Comparison of ENCODE assay signal across 8 mouse cellular contexts in genomic region chr12:32953066-32953465, GRCm38 (mm10). TPM values are rescaled to one million over a fixed set of nuclear protein-coding genes. Genes with fewer than 3 reads are reported as not detected.
DNase-seq lines count a peak whose midpoint lies in the region; ATAC-seq and TF ChIP-seq lines count a peak whose summit lies in the region.

No protein-coding gene starts in this region.

- H3K4me1 ChIP-seq in embryonic facial prominence, embryonic 12.5 days, result peaks cover 16% of the 10 kb centered on the region; the same call in 1 of the 2 replicates
- H3K4me1 ChIP-seq in hindbrain, postnatal 0 days (ENCODE audit: insufficient read depth, low read length), result no peaks in the 10 kb centered on the region; the same call in 1 of the 2 replicates

- no peaks in the 10 kb centered on the region for H3K9me3 ChIP-seq in embryonic facial prominence, embryonic 12.5 days
- H3K9me3 ChIP-seq in hindbrain, postnatal 0 days (ENCODE audit: low read length), result no peaks in the 10 kb centered on the region

- H3K27ac ChIP-seq in left cerebral cortex, adult 2 months, result peak overlapping the region; percentile 96
- H3K27ac ChIP-seq in embryonic facial prominence, embryonic 12.5 days, result peak overlapping the region; percentile 96
- peak overlapping the region; percentile 97 for H3K27ac ChIP-seq in hindbrain, postnatal 0 days

- H3K27me3 ChIP-seq in embryonic facial prominence, embryonic 12.5 days, result no peaks in the 10 kb centered on the region
- no peaks in the 10 kb centered on the region for H3K27me3 ChIP-seq in hindbrain, postnatal 0 days (ENCODE audit: insufficient read depth, low read length)

- no peaks in the 10 kb centered on the region for H3K36me3 ChIP-seq in embryonic facial prominence, embryonic 12.5 days
- no peaks in the 10 kb centered on the region for H3K36me3 ChIP-seq in hindbrain, postnatal 0 days (ENCODE audit: insufficient read depth, low read length)

- H3K4me2 ChIP-seq in embryonic facial prominence, embryonic 12.5 days (replicated peaks), result peak overlapping the region; percentile 63
- peak overlapping the region; percentile 84 for H3K4me2 ChIP-seq in hindbrain, postnatal 0 days (ENCODE audit: low read depth, low read length)

- intact Hi-C loops in left cerebral cortex, adult 2 months (cut with DNase I), result loop anchor here (2.0 to 5.0 kb wide), 3 partner anchors 26 to 194 kb away; partner anchors contain the start of gene Atxn7l1
- intact Hi-C loops in left cerebral cortex, postnatal 4 days (cut with DNase I), result no loop called here

- H3K4me3 ChIP-seq in left cerebral cortex, adult 2 months, result peak overlapping the region; percentile 77
- H3K4me3 ChIP-seq in embryonic facial prominence, embryonic 12.5 days, result peak overlapping the region; percentile 67
- peak overlapping the region; percentile 90 for H3K4me3 ChIP-seq in hindbrain, postnatal 0 days (ENCODE audit: low read length)

- ATAC-seq in embryonic facial prominence, embryonic 12.5 days (ENCODE audit: insufficient number of reproducible peaks, insufficient read depth, low FRiP score, low TSS enrichment), result no peak
- ATAC-seq in hindbrain, postnatal 0 days, result no peak

- peak overlapping the region; percentile 71 for H3K9ac ChIP-seq in embryonic facial prominence, embryonic 12.5 days
- peak overlapping the region; percentile 87 for H3K9ac ChIP-seq in hindbrain, postnatal 0 days (replicated peaks; ENCODE audit: low read length)

- no peak for TF ChIP-seq CTCF in left cerebral cortex, adult 2 months (IDR thresholded peaks at IDR 0.05)
- no peak for TF ChIP-seq CTCF in hindbrain, postnatal 0 days (IDR thresholded peaks at IDR 0.05; ENCODE audit: low read depth)

- no peak for DNase-seq in left cerebral cortex, adult 2 months (ENCODE audit: extremely low spot score in 1 of 2, low spot score in 2 of 2)
- no peak for DNase-seq in left cerebral cortex, postnatal 4 days
- DNase-seq in hindbrain, postnatal 0 days (ENCODE audit: low spot score), result no peak
- peak; percentile 20 for DNase-seq in naive thymus-derived CD4-positive, alpha-beta T cell, adult 2 months (ENCODE audit: low read depth)
- no peak for DNase-seq in right cerebral cortex, postnatal 25 days
- DNase-seq in gastrocnemius, postnatal 25 days, result no peak
- DNase-seq in left cerebral cortex, adult 8-10 months (ENCODE audit: low spot score in 2 of 2), result no peak

- 19% methylated on average over 6 of the region's 6 CpGs for WGBS in embryonic facial prominence, embryonic 12.5 days
- 18% methylated on average over 6 of the region's 6 CpGs for WGBS in hindbrain, postnatal 0 days

RNA-seq across cellular contexts. Expression of gene Sypl, which starts 0.6 kb away (rescaled TPM):
- total RNA-seq in left cerebral cortex, adult 2 months (2021), result 10 to 100 TPM; 33.6 to 41.8 TPM
- 10 to 100 TPM; 32.2 TPM for total RNA-seq in left cerebral cortex, postnatal 4 days (2021)
- 60.6 and 68.3 TPM in 2 replicates for polyA plus RNA-seq in embryonic facial prominence, embryonic 12.5 days (2016; fragmentation: Nextera tagmentation; extraction: Ambion mirVana)
- total RNA-seq in hindbrain, postnatal 0 days (2014; rRNA removed), result 21.5 and 22.6 TPM in 2 replicates
- 46.8 and 48.3 TPM in 2 replicates for polyA plus RNA-seq in hindbrain, postnatal 0 days (2015; fragmentation: Nextera tagmentation; extraction: Ambion mirVana)
- 100 to 1,000 TPM; 124 to 147 TPM for total RNA-seq in gastrocnemius, postnatal 25 days (2021)
- total RNA-seq in left cerebral cortex, adult 8-10 months (2022), result 10 to 100 TPM; 44.7 to 47.5 (median 45.3) TPM
